Mouse (Mus musculus): ENCODE data around the gene Itga7. TPM values are rescaled to one million over a fixed set of nuclear protein-coding genes. Genes with fewer than 3 reads are reported as not detected.

Itga7 gene
- polyA plus RNA-seq, 1 experiment = 96.2 TPM

DNA sequence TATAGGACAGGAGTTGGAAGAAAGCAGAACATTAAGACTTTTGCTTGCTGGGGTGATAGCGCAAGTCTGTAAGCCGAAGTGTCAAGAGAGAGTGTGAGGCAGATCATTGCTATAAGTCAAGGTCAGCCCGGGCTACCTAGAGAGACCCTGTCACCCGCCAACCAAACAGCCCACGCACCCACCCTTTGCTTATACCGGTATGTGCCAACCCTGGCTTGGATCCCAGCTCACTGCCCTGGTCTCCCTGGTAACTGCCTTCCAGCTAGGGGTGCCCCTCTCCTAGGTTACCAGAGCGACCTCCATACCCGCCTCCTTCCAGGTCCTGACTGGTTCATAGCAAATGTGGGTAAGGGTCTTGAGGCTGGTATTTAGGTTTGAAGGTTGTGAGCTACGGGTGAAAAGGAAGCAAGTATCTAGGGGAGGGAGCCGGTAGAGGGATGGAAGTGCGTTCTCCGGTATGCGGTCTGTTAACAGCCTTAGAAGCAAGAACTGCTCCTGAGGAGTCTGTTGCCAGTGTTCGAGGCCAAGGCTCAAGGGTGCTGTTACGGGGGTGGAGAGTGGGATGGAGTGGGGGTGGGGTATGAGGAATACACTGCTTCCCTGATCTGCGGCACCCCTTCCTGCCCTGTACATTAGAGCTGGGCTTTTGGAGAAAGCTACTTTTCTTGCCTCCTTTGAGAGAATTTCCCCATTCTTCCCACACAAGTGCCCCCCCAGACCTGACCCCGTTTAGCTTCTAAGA lies 37.5 kb upstream of the Itga7 start:
- H3K27me3 ChIP-seq (ENCODE audit: control insufficient read depth, insufficient read depth, low read length) = no peaks in the 10 kb centered on the region
- peak in 1 of 2 experiments; percentile 44 for DNase-seq
- 16% methylated on average over 17 of the region's 17 CpGs for WGBS
- H3K4me3 ChIP-seq (replicated peaks; ENCODE audit: insufficient read depth, low read depth, low read length) = no peak overlapping the region
- no peak for TF ChIP-seq CTCF (IDR thresholded peaks at IDR 0.05; ENCODE audit: borderline replicate concordance, insufficient read depth, low read depth, low read length)
- no peak for TF ChIP-seq POLR2A (IDR thresholded peaks at IDR 0.05; ENCODE audit: borderline replicate concordance, insufficient read depth, low read length)
- H3K4me1 ChIP-seq (ENCODE audit: control insufficient read depth, insufficient read depth, low read length) = 0 out of 2 replicates have a peak, but pooled peaks cover 3% of the 10 kb centered on the region
- no peak overlapping the region for H3K27ac ChIP-seq (ENCODE audit: insufficient read depth, low read length)

DNA sequence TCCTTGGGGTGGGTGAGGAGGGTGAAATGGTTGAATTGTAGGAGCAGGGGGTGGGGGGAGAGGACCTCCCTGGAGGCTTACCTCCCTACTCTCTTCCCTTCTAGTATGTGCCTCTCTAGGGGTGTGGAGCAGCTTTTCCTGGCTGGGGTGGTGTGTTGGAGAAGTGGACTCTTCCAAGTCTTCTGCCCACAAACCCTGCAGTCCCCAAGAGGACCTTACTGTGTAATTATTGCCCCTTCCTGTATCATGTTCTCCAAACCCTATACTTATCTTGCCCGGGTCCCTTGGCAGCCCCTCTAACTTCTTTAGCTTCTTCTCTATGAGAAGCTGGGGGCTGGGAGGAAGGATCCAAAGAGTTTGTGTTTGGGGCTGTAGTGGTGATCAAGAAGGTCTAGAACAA lies 36.8 kb upstream of the Itga7 start:
- Histone ChIP-seq H3K27ac (ENCODE audit: insufficient read depth, low read length) (no peak overlapping the region), H3K4me1 (ENCODE audit: control insufficient read depth, insufficient read depth, low read length) (0 out of 2 replicates have a peak, but pooled peaks cover 3% of the 10 kb centered on the region), H3K4me3 (replicated peaks; ENCODE audit: insufficient read depth, low read depth, low read length) (no peak overlapping the region), H3K27me3 (ENCODE audit: control insufficient read depth, insufficient read depth, low read length) (no peaks in the 10 kb centered on the region)
- no peak for DNase-seq
- 29% methylated on average over 1 of the region's 1 CpGs for WGBS
- no peak for TF ChIP-seq CTCF (IDR thresholded peaks at IDR 0.05; ENCODE audit: borderline replicate concordance, insufficient read depth, low read depth, low read length)
- no peak for TF ChIP-seq POLR2A (IDR thresholded peaks at IDR 0.05; ENCODE audit: borderline replicate concordance, insufficient read depth, low read length)

DNA sequence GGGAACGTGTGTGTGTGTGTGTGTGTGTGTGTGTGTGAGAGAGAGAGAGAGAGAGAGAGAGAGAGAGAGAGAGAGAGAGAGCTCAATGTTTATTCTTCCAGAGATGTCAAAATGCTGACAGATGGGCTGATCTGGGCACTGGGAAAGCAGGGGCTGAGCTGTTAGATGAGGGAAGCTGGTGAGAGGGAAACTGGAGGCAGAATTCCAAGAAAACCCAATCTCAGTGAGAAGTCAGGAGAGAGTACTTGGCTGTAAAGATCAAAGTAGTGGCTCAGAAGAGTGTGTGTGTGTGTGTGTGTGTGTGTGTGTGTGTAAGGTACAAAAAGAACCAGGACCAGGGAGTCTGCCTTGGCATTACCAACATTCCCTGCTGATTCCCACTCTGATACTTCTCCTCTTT lies 36.1 kb upstream of the Itga7 start:
- TF ChIP-seq CTCF (IDR thresholded peaks at IDR 0.05; ENCODE audit: borderline replicate concordance, insufficient read depth, low read depth, low read length) (no peak), POLR2A (IDR thresholded peaks at IDR 0.05; ENCODE audit: borderline replicate concordance, insufficient read depth, low read length) (no peak)
- H3K27ac ChIP-seq (ENCODE audit: insufficient read depth, low read length) = no peak overlapping the region
- no peak overlapping the region for H3K4me3 ChIP-seq (replicated peaks; ENCODE audit: insufficient read depth, low read depth, low read length)
- WGBS = 14% methylated on average over 1 of the region's 1 CpGs
- no peaks in the 10 kb centered on the region for H3K27me3 ChIP-seq (ENCODE audit: control insufficient read depth, insufficient read depth, low read length)
- no peaks in the 10 kb centered on the region for H3K4me1 ChIP-seq (ENCODE audit: control insufficient read depth, insufficient read depth, low read length)
- DNase-seq = no peak

DNA sequence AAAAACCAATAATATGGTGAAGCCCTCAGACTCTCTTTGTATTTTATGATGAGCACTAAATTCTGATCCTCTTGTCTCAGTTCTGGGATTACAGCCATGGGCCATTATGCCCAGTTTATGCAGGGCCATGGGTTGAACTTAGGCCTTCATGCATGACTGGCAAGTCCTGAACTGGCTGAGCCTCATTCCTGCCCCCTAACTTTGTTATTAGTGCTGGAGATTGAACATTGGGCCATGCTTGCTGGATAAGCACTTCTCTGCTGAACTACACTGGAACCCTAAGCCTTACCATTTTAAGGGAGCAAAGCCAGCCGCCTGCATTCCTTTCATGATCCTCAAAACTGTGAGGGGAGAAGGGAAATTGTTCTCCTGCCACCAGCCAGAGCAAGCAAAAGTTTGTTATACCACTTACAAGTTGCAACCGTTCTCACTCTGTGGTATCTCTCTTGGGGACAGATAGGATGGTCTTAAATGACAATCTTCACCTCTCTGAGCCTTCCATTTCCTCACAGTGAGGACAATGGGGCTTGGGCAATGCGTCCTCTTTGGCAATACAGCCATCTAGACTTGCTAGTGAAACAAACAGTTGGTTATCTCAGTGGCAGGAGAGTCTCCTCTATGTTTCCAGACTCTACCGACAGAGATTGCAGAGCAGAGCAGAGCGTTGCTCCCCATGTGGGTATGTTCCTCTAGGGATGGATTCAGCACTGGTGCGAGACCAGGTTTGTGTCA lies 33.7 kb upstream of the Itga7 start:
- no peaks in the 10 kb centered on the region for H3K27me3 ChIP-seq (ENCODE audit: control insufficient read depth, insufficient read depth, low read length)
- H3K4me3 ChIP-seq (replicated peaks; ENCODE audit: insufficient read depth, low read depth, low read length) = no peak overlapping the region
- TF ChIP-seq CTCF (IDR thresholded peaks at IDR 0.05; ENCODE audit: borderline replicate concordance, insufficient read depth, low read depth, low read length) (no peak), POLR2A (IDR thresholded peaks at IDR 0.05; ENCODE audit: borderline replicate concordance, insufficient read depth, low read length) (no peak)
- WGBS = 84% methylated on average over 6 of the region's 6 CpGs
- H3K4me1 ChIP-seq (ENCODE audit: control insufficient read depth, insufficient read depth, low read length) = no peaks in the 10 kb centered on the region
- H3K27ac ChIP-seq (ENCODE audit: insufficient read depth, low read length) = no peak overlapping the region
- DNase-seq = no peak

DNA sequence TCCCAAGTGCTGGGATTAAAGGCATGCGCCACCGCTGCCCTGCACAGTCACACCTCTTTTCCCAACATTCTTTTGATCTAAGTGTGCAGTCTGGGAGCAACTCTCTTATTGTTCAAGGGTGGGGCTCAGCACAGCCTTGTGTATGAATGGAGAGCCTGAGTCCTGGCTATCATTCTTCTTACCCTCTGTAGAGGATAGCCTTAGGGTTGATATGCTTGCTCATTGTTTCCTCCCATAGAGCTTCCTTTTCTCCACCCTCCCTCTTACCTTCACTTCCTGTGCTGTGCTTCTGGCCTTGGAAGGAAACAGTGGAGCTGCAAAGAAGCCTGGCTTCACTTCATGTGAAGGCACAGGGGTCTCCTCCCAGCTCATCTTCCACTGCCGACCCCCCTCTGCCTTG lies 32.9 kb upstream of the Itga7 start, which contains the start of gene Cd63:
Gene Cd63 (plus strand): TSS at position 292 of the 400 bp plus-strand sequence.
- TF ChIP-seq CTCF (IDR thresholded peaks at IDR 0.05; ENCODE audit: borderline replicate concordance, insufficient read depth, low read depth, low read length) (no peak), POLR2A (IDR thresholded peaks at IDR 0.05; ENCODE audit: borderline replicate concordance, insufficient read depth, low read length) (no peak)
- Histone ChIP-seq H3K4me1 (ENCODE audit: control insufficient read depth, insufficient read depth, low read length) (no peaks in the 10 kb centered on the region), H3K4me3 (replicated peaks; ENCODE audit: insufficient read depth, low read depth, low read length) (no peak within 1 kb of the TSS), H3K27ac (ENCODE audit: insufficient read depth, low read length) (no peak within 1 kb of the TSS), H3K27me3 (ENCODE audit: control insufficient read depth, insufficient read depth, low read length) (no peaks in the 10 kb centered on the region)
- no peak for DNase-seq
- 92% methylated on average over 3 of the region's 3 CpGs for WGBS

DNA sequence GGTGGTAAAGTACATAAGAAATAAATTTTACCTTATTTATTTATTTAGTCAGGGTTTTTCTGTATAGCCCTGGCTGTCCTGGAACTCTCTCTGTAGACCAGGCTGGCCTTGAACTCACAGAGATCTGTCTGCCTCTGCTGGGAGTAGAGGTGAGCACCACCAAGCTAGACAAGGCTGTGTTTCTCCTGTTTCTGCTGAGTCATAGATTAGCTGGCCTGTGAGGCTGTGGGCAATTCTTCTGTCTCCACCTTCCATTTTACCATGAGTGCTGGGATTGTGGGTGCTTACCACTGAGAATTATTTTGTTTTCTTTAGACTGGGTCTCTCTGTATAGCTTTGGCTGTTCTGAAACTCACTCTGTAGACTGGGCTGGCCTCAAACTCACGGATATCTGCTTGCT lies 32.2 kb upstream of the Itga7 start:
- TF ChIP-seq POLR2A (IDR thresholded peaks at IDR 0.05; ENCODE audit: borderline replicate concordance, insufficient read depth, low read length) = no peak
- no peak for TF ChIP-seq CTCF (IDR thresholded peaks at IDR 0.05; ENCODE audit: borderline replicate concordance, insufficient read depth, low read depth, low read length)
- 77% methylated on average over 1 of the region's 1 CpGs for WGBS
- Histone ChIP-seq H3K4me3 (replicated peaks; ENCODE audit: insufficient read depth, low read depth, low read length) (no peak overlapping the region), H3K27ac (ENCODE audit: insufficient read depth, low read length) (no peak overlapping the region), H3K4me1 (ENCODE audit: control insufficient read depth, insufficient read depth, low read length) (no peaks in the 10 kb centered on the region), H3K27me3 (ENCODE audit: control insufficient read depth, insufficient read depth, low read length) (no peaks in the 10 kb centered on the region)
- no peak for DNase-seq

GRCm38 (mm10) chr10:128902409-128902988 lies 31.1 kb upstream of the Itga7 start:
- Histone ChIP-seq H3K4me1 (ENCODE audit: control insufficient read depth, insufficient read depth, low read length) (no peaks in the 10 kb centered on the region), H3K27me3 (ENCODE audit: control insufficient read depth, insufficient read depth, low read length) (no peaks in the 10 kb centered on the region), H3K27ac (ENCODE audit: insufficient read depth, low read length) (no peak overlapping the region), H3K4me3 (replicated peaks; ENCODE audit: insufficient read depth, low read depth, low read length) (no peak overlapping the region)
- WGBS = 75% methylated on average over 3 of the region's 3 CpGs
- no peak for DNase-seq
- TF ChIP-seq POLR2A (IDR thresholded peaks at IDR 0.05; ENCODE audit: borderline replicate concordance, insufficient read depth, low read length) = no peak
- TF ChIP-seq CTCF (IDR thresholded peaks at IDR 0.05; ENCODE audit: borderline replicate concordance, insufficient read depth, low read depth, low read length) = no peak
